Mouse (Mus musculus): ENCODE data around the gene Ghrh.

DNA sequence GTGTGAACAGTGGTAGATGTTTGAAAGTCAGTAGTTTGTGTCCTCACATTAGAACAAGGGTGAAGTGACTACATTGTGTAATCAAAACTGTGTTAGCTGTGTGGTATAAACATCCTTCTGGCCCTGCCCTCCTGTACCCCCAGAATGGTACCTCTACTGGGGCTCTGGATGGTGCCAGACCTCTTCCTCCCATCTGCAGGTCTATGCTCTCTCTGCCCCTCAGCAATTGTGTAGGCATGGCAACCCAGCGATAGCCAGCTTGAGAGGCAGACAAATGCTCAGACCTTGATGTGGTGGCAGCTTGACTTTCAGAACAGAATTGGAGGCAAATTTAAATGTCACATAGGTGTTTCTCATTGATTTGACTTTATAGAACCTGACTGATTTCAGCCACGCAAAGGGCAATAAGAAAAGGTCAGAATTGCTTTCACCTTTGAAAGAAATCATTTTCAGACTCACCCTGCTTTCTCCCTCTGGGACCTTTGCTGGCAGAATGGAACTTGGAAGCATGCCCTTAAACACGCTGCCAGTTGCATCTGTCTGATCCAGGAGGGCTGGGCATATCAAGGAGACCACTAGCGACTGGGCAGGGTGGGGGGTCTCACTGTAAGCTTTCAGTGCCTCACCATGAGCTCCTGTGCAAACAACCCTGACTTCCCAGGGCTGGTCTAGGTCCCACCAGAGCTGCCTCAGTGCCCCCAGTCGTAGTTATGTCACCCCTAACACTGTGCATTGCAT, 25.1 kb downstream of the Ghrh start:
- TF ChIP-seq CTCF (IDR thresholded peaks at IDR 0.05; ENCODE audit: low read depth), result no peak
- TF ChIP-seq EP300 (IDR thresholded peaks at IDR 0.05; ENCODE audit: low read depth), result no peak

Measured in heart, postnatal 0 days (tissue).